Mouse (Mus musculus) hindbrain, embryonic 14.5 days (tissue): ENCODE data around the gene Pou5f1. TPM values are rescaled to one million over a fixed set of nuclear protein-coding genes. Genes with fewer than 3 reads are reported as not detected.
"Not testable (repeated sequence)": the region's sequence is repeated elsewhere in the genome, so short reads cannot be mapped to it uniquely, and the experiment has no call there.

Source experiments
- ATAC-seq: fragments of 200-750 bp; cut with Nextera tagmentation; 2 replicates; pipeline ENCODE4 v1.8.0; 2017; ENCODE audit warnings: moderate number of reproducible peaks, mild to moderate bottlenecking, moderate TSS enrichment, moderate library complexity; ENCODE audit not compliant: low FRiP score
- DNase-seq: peaks from one replicate; pipeline ENCODE4 v3.0.0-alpha.2; 2015; ENCODE audit warnings: low spot score
- H3K27ac ChIP-seq: fragments of 300-500 bp; sonication (generic); 2 replicates; pipeline ENCODE4 v1.5.1; 2014; ENCODE audit warnings: mild to moderate bottlenecking, moderate library complexity
- H3K27me3 ChIP-seq: fragments of 300-500 bp; sonication (generic); 2 replicates; pipeline ENCODE4 v1.6.1; 2014; ENCODE audit warnings: mild to moderate bottlenecking, low read length, mixed read lengths; ENCODE audit not compliant: control insufficient read depth, insufficient read depth
- H3K36me3 ChIP-seq: fragments of 300-500 bp; sonication (generic); replicated peaks from 2 replicates; pipeline ENCODE4 v1.6.1; 2014; ENCODE audit not compliant: control insufficient read depth, insufficient read depth
- H3K4me1 ChIP-seq: fragments of 300-500 bp; sonication (generic); replicated peaks from 2 replicates; pipeline ENCODE4 v1.6.1; 2014; ENCODE audit warnings: antibody characterized with exemption, low read length, mixed read lengths; ENCODE audit not compliant: control insufficient read depth, insufficient read depth
- H3K4me2 ChIP-seq: fragments of 300-500 bp; sonication (generic); replicated peaks from 2 replicates; pipeline ENCODE4 v1.6.1; 2014; ENCODE audit warnings: mild to moderate bottlenecking, moderate library complexity
- H3K4me3 ChIP-seq: fragments of 300-500 bp; sonication (generic); replicated peaks from 2 replicates; pipeline ENCODE4 v1.5.1; 2014; ENCODE audit warnings: mild to moderate bottlenecking, low read length
- H3K9ac ChIP-seq: fragments of 300-500 bp; sonication (generic); 2 replicates; pipeline ENCODE4 v1.6.1; 2014
- H3K9me3 ChIP-seq: fragments of 300-500 bp; sonication (generic); 2 replicates; pipeline ENCODE4 v1.6.1; 2016; ENCODE audit warnings: low read length; ENCODE audit not compliant: control insufficient read depth
- WGBS: fragments of 180-500 bp; shearing (Covaris S2); extraction: QIAGEN DNeasy Blood & Tissue Kit; methylation state at CpG from one replicate; pipeline ENCODE4 v1.1.7; 2014; 5-methylcytosine and 5-hydroxymethylcytosine counted together
- polyA plus RNA-seq: library from polyadenylated mRNA; unstranded; fragments of >200 nt; fragmentation: Nextera tagmentation; extraction: Ambion mirVana; gene quantifications from 2 replicates; pipeline ENCODE4 v1.2.1, GENCODE M21; 2014

Pou5f1 gene
- polyA plus RNA-seq: not detected in 2 replicates

GRCm38 (mm10) chr17:35505776-35506175 lies at the start of gene Pou5f1:
Gene Pou5f1, plus strand, starts transcription at chr17:35506018.
- ATAC-seq: no peak
- DNase-seq: no peak
- no peaks in the 10 kb centered on the region for H3K9me3 ChIP-seq
- peaks cover 28% of the 10 kb centered on the region for H3K27me3 ChIP-seq
- no peak within 1 kb of the TSS for H3K4me2 ChIP-seq
- no peak within 1 kb of the TSS for H3K4me3 ChIP-seq
- H3K36me3 ChIP-seq: no peaks in the 10 kb centered on the region
- no peak within 1 kb of the TSS for H3K9ac ChIP-seq
- H3K4me1 ChIP-seq: no peaks in the 10 kb centered on the region
- no peak within 1 kb of the TSS for H3K27ac ChIP-seq
- WGBS: 33% methylated on average over 13 of the region's 13 CpGs

GRCm38 (mm10) chr17:35458247-35458646 lies 47.6 kb upstream of the Pou5f1 start:
- H3K9ac ChIP-seq, ATAC-seq, H3K27ac ChIP-seq, H3K27me3 ChIP-seq, H3K4me2 ChIP-seq, H3K4me3 ChIP-seq, H3K4me1 ChIP-seq, H3K9me3 ChIP-seq, DNase-seq, H3K36me3 ChIP-seq: not testable (repeated sequence)
- WGBS: no CpG with 5 or more reads among the region's 1 CpGs

GRCm38 (mm10) chr17:35460513-35461341 lies 45.1 kb upstream of the Pou5f1 start:
- not testable (repeated sequence) for H3K4me1 ChIP-seq, H3K36me3 ChIP-seq, H3K27me3 ChIP-seq, H3K9ac ChIP-seq, DNase-seq, H3K9me3 ChIP-seq, H3K4me3 ChIP-seq, H3K27ac ChIP-seq, H3K4me2 ChIP-seq
- WGBS: 50% methylated on average over 3 of the region's 9 CpGs
- ATAC-seq: peak; percentile 69; the same call in 1 of the 2 replicates

GRCm38 (mm10) chr17:35465651-35466050 lies 40.2 kb upstream of the Pou5f1 start:
- H3K4me1 ChIP-seq, H3K4me3 ChIP-seq, H3K36me3 ChIP-seq, ATAC-seq, H3K27ac ChIP-seq, H3K9ac ChIP-seq, H3K9me3 ChIP-seq, H3K4me2 ChIP-seq: not testable (repeated sequence)
- H3K27me3 ChIP-seq: peaks cover 19% of the 10 kb centered on the region
- 7% methylated on average over 8 of the region's 8 CpGs for WGBS
- peak; percentile 42 for DNase-seq

- WGBS: 53% methylated on average over 3 of the region's 3 CpGs
- H3K4me3 ChIP-seq, H3K9me3 ChIP-seq, H3K4me2 ChIP-seq, H3K9ac ChIP-seq, H3K4me1 ChIP-seq, H3K27ac ChIP-seq, ATAC-seq, DNase-seq, H3K36me3 ChIP-seq: not testable (repeated sequence)
- H3K27me3 ChIP-seq: peaks cover 22% of the 10 kb centered on the region
Measured at GRCm38 (mm10) chr17:35468936-35469335, 36.9 kb upstream of the Pou5f1 start.

GRCm38 (mm10) chr17:35469842-35470751 lies 35.7 kb upstream of the Pou5f1 start, which contains the start of gene H2-Q10:
Gene H2-Q10, plus strand, starts transcription at chr17:35470089.
- H3K4me1 ChIP-seq: 0 out of 2 replicates have a peak, but pooled peaks cover 8% of the 10 kb centered on the region
- ATAC-seq (no peak; the same call in 1 of the 2 replicates), DNase-seq (no peak)
- no peaks in the 10 kb centered on the region for H3K36me3 ChIP-seq
- H3K9me3 ChIP-seq: no peaks in the 10 kb centered on the region
- no peak within 1 kb of the TSS for H3K27ac ChIP-seq
- WGBS: under 1% methylated on average over 75 of the region's 80 CpGs
- H3K27me3 ChIP-seq: peaks cover 22% of the 10 kb centered on the region
- peak within 1 kb of the TSS; percentile 41 for H3K4me3 ChIP-seq
- peak within 1 kb of the TSS; percentile 61 for H3K4me2 ChIP-seq
- peak within 1 kb of the TSS; percentile 39 for H3K9ac ChIP-seq

GRCm38 (mm10) chr17:35484066-35484465 lies 21.8 kb upstream of the Pou5f1 start:
- WGBS: under 1% methylated on average over 9 of the region's 9 CpGs
- no peak overlapping the region for H3K4me2 ChIP-seq
- H3K4me3 ChIP-seq: no peak overlapping the region
- no peaks in the 10 kb centered on the region for H3K36me3 ChIP-seq
- DNase-seq (peak; percentile 82), ATAC-seq (no peak)
- H3K27me3 ChIP-seq: no peaks in the 10 kb centered on the region
- no peaks in the 10 kb centered on the region for H3K4me1 ChIP-seq
- no peak overlapping the region for H3K27ac ChIP-seq
- H3K9me3 ChIP-seq: no peaks in the 10 kb centered on the region
- H3K9ac ChIP-seq: no peak overlapping the region

GRCm38 (mm10) chr17:35485702-35486101 lies 20.1 kb upstream of the Pou5f1 start:
- Histone ChIP-seq H3K4me3 (no peak overlapping the region), H3K27ac (no peak overlapping the region), H3K36me3 (no peaks in the 10 kb centered on the region), H3K4me2 (no peak overlapping the region), H3K9ac (no peak overlapping the region), H3K4me1 (no peaks in the 10 kb centered on the region), H3K9me3 (no peaks in the 10 kb centered on the region), H3K27me3 (no peaks in the 10 kb centered on the region)
- WGBS: 24% methylated on average over 4 of the region's 4 CpGs
- peak; percentile 21 for DNase-seq
- ATAC-seq: no peak

- H3K9ac ChIP-seq: no peak overlapping the region
- no peaks in the 10 kb centered on the region for H3K27me3 ChIP-seq
- ATAC-seq (no peak), DNase-seq (no peak)
- no peaks in the 10 kb centered on the region for H3K36me3 ChIP-seq
- no peak overlapping the region for H3K4me3 ChIP-seq
- no peaks in the 10 kb centered on the region for H3K9me3 ChIP-seq
- no peak overlapping the region for H3K27ac ChIP-seq
- H3K4me2 ChIP-seq: no peak overlapping the region
- 60% methylated on average over 10 of the region's 10 CpGs for WGBS
- no peaks in the 10 kb centered on the region for H3K4me1 ChIP-seq
Measured at GRCm38 (mm10) chr17:35486726-35487125, 19.1 kb upstream of the Pou5f1 start.
